Mouse (Mus musculus) adrenal gland, postnatal 4 days (tissue): ENCODE measurements around the gene Cdyl. TPM values are rescaled to one million over a fixed set of nuclear protein-coding genes. Genes with fewer than 3 reads are reported as not detected.

Experiments
- DNase-seq, 2 experiments: peaks; one replicate each; pipeline ENCODE4 v3.0.0; 2021 to 2022; ENCODE audit warnings: low spot score in 2 of 2, mixed read lengths in 2 of 2
- long read RNA-seq, 2 experiments: library from polyadenylated mRNA; stranded (forward); transcript quantifications; one replicate each; pipeline ENCODE4 v2.0.0; 2021
- total RNA-seq, 2 experiments: library from RNA; stranded (reverse); gene quantifications; 2 replicates each; pipeline ENCODE4 v1.2.3; 2021

Gene Cdyl
- total RNA-seq = 10 to 100 TPM; 33.2 to 37.4 TPM
- long read RNA-seq, experiment 1, transcript Cdyl-202 (7 exons, 3,575 nt) = major isoform, 12 of 19 reads
- long read RNA-seq, experiment 1, partial matches to known transcripts = 2 of 19 reads
- long read RNA-seq, experiment 1, other reads (novel, unspliced or antisense) = 5 of 19 reads
- long read RNA-seq, experiment 2, transcript Cdyl-202 (7 exons, 3,575 nt) = major isoform, 21 of 37 reads
- long read RNA-seq, experiment 2, partial matches to known transcripts = 1 of 37 reads
- long read RNA-seq, experiment 2, other reads (novel, unspliced or antisense) = 15 of 37 reads

DNA sequence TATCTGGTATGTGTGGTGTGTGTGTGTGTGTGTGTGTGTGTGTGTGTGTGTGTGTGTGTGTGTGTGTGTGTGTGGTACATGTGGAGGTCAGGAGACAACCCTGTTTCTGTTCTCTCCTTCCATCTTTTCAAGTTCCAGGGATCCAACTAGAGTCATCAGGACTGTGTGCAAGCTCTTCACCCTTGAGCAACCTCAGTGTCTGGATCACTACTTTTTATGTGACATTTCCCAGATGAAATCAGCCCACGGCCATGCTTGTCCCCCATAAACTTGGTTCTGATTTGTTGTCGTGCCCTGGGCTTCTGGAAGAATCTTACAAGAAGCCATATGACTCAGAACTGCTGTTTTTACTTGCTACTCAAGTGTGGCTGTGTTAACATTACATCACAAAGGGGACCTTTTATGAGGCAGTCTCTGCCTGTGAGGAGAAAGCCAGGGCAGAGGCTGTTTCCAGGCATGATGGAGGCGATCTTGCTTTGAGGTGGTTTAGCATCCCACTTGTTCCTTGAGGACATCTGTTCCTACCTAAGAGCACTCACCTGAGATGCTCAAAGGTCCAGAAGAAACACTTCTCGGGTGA is at the start of gene Cdyl:
Gene Cdyl, plus strand, starts transcription at position 428 of the 580 bp plus-strand sequence.
- DNase-seq = no peak

GRCm38 (mm10) chr13:35610718-35611117 is 48.9 kb upstream of the Cdyl start:
- no peak for DNase-seq

DNA sequence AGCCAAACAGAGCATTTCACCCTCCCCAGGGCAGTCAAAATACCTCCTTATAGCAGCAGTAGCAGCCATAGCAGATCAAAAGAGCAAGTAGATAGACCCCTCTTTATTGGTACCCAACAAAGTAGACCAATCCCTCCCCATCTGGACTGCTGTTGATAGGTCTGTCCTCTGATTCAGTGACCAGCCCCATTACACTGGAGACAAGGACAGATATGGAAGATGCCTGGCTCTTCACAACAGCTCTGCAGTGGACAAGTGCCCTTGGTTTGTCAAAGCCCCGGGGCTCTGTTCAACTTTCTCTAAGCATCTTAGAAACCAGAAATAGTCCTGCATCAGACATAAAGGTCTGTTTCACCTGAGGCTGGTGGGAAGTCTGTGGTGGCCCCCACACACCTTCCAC is 47.1 kb upstream of the Cdyl start:
- DNase-seq = no peak

GRCm38 (mm10) chr13:35614832-35615479 is 44.7 kb upstream of the Cdyl start:
- DNase-seq = no peak

DNA sequence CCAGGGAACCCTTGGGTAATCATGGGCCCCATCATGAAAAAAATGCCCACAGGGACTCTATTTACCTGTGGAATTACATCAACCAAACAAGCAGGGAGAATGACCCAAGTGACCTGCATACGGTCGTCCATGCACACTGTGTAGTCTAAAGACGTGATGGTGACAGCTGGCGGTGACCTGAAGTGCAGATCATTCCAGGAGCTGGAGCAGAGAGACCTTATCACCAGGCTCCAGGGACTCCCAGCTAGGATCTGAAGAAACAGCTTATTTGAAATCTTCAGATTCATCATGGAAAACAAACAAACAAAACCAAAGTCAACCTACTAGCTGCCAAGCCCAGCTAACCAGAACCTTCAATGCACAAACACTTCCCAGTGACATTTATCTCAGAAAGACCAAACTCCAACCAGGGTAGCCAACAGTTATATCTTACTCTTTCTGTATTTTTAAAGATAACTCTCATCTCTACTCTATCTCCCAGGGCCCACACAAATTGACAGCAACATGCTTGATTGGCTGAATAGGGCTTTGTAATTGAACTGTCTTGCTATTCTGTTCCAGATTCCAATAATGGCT is 43.0 kb upstream of the Cdyl start:
- DNase-seq = no peak

GRCm38 (mm10) chr13:35619356-35619755 is 40.3 kb upstream of the Cdyl start:
- DNase-seq = no peak

DNA sequence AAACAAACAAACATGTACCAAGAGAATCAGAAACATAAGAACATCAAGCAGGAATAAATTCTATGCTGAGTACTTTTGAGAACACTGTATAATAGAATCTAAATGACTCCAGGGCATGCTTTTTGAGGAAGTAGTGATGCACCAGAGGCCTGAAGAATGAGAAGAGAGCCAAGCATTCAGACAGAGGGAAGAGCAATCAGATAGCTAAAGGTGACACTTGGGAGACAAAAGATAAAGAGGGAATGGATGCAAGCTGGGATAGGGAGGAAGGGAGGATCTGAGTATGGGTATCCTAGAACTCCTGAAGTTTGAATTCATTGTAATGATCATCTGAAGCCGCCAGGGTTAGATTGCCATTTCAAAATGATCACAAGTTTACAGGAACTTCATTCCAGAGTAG is 38.9 kb upstream of the Cdyl start:
- DNase-seq = no peak

DNA sequence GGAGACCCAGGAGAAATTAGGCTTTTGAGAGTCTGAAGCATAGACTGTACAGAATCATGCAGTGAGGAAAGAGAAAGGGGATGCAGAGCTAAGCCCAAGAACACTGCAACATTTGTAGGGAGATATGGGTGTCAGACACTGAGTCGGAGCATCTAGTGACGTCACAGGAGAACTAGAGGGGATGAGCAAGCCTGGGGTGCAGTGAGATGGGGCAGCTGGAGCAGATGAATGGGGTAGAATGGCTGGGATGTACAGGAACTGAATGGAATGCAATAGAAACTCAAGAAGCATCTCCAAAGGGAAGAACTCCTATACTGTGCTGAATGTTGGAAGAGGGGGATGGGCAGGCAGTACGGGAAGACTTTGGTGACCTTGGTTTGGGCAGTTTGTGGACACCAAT is 34.8 kb upstream of the Cdyl start:
- no peak for DNase-seq

DNA sequence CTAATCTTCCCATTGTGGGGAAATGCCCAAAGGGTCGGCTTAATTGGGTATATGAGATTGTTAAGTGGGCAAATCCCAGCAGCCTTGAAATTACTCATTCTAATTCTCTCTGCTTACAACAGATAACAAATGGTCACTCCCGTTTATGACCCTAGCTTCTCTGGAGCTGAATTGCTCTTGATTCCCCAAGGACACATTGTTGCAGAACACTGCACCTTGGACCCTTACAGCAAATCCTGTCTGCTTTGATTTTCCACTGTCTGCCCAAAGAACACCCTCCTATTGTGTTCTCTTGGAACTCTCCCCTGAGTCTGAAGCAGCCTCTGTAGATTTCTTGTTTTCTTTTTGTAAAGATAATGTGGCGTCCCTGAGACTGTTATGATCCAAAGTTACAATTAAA is 34.1 kb upstream of the Cdyl start:
- DNase-seq = no peak

- DNase-seq = no peak
Observed at GRCm38 (mm10) chr13:35627319-35627718, 32.3 kb upstream of the Cdyl start.

DNA sequence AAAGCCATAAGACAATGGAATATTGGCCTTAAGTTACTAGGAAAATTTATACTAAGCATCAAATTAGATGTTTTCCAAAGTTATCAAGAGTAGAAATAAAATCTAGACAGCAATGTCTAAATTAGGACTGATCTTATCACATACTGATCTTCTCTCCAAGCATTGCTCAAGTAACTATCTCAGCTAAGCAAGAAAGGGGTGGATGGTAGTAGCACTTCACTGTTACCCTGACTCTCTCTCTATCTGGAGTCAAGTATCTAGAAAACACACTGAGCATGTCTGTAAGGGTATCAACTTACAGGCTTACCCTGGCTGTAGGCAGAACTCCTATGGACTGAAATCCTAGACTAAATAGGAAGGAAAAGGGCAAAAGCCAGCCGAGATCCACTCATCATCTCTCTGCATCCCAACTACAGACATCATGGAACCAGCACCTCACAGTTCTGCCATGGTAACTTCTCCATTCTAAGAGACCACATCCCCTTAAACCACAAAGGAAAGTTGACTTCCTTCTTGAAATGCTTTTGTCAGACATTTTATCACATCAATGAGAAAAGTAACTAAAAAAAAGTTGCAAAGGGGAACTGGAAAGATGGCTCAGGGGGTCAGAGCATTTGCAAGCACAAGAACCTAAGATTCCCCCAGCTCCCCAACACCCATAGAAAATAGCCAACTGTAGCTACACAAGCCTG is 12.4 kb upstream of the Cdyl start:
- DNase-seq = no peak

DNA sequence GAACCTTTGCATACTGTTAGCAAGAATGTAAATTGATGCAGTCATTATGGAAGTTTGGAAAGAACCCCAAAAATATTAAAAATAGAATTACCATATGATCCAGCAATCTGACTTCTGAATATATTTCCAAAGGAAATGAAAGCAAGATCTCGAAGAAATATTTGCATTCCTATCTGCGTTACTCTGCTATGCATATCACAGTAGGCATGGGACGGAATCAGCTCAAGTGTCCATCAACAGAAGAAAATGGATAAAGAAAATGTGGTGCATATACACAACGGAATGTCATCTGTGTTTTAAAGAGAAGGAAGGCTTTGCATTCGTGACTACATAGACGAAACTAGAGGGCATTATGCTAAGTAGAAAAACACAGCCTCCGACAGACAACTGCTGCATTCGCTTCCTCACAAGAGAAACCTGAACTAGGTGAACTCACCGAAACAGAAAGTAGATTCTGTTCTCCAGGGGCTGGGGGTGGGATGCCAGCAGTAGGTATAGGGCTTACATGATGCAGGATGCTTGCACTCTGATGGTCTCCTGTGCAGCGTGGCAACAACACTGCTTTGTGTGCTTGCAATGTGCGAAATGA is 9.3 kb upstream of the Cdyl start:
- no peak for DNase-seq

DNA sequence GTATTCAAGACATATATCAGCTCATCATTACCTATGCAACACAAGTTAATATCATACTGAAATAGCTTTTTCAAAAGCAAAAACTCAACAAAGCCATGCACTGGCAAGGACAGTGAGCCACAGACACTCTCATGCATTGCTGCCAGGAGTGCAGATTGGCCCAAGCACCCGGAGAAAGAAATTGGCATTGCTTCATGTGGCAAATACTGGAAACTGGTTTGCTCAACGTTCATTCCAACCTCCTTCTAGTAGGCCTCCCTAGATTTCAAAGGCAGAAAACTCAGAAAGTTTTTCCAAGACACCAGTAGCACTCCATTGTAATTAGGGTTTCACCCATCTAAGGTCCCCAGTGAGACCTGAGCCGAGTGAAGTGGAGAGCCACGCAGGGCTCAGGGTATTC is 6.8 kb upstream of the Cdyl start:
- DNase-seq = no peak

GRCm38 (mm10) chr13:35656853-35657252 is 2.8 kb upstream of the Cdyl start:
- DNase-seq = no peak

DNA sequence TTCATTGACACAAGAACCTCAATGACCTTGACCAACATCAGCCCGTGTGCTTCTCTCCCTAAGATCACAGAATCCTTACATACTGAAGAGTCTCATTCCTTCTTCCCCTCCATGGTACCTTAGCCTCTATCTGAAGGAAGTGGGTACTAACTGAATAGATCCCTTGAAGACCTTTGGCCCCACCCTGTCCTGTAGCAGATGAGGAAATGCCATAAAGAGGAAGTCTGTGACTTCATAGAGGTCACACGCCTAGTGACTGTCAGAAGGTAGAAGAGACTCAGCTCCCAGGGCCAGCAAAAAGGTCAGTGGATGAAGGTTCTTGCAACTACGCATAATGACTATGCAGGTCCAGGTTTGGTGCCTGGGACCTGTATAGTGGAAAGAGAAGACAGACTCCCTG is 5.8 kb downstream of the Cdyl start:
- DNase-seq = no peak

DNA sequence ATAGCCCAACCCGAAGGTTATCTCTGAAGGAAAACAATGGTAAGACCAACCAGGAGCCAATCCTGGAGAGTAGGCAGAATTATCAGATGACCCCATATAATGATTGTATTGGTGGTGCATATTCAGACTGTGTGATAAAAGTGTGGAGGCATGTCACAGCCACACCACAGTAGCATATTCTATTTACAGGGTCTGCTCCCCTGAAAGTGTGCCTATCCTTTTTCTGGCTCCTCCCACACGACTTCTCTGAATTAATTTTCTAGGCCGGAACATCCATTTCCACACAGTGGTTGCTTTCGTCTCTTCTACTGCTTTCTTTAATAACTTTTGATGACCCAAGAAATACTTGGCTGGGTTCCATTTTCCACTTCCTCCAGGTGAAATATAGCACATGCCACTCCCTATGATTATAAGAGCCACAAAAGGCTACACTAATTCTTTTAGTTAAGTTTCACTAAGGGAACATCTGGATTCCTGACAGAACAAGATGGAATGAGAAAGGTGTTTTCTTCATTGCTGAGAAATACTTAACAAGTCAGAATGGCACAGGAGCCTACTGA is 10.4 kb downstream of the Cdyl start:
- no peak for DNase-seq

GRCm38 (mm10) chr13:35670875-35671274 is 11.2 kb downstream of the Cdyl start:
- no peak for DNase-seq

GRCm38 (mm10) chr13:35676921-35677320 is 17.3 kb downstream of the Cdyl start:
- no peak for DNase-seq

DNA sequence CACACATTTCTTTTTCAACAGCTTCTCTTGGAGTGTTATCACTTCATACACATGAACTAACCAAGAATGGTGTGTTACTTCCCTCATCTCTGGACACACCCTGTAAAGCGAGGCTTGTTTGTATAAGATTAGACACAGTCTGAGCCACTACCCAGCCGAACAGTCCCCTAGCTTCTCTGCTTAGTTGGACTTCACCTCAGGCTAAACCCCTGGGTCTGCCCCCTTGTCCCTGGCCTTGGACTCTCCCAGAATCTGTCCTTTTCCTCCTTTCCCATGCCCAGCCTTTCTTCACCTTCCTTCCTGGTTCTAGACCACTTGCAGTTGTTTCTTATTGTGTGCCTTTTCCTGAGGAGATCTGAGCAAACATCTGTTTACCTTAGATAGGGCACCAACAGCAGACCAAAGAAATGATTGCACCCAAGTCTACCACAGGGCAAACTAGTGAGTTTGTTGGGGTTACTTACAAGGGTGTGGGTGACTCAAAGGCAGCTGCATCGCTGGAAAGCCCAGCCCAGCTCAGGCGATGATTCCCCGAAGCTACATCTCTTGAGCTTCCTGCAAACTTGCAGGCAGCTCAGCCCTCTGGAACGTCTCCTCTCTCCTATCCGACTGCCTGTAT is 17.9 kb downstream of the Cdyl start:
- DNase-seq = no peak

- no peak for DNase-seq
Observed at GRCm38 (mm10) chr13:35678691-35679090, 19.1 kb downstream of the Cdyl start.

- DNase-seq = no peak
Observed at GRCm38 (mm10) chr13:35681361-35681760, 21.7 kb downstream of the Cdyl start.
